Mouse (Mus musculus) limb, embryonic 12.5 days (tissue): ENCODE data around the gene Pgp. TPM values are rescaled to one million over a fixed set of nuclear protein-coding genes. Genes with fewer than 3 reads are reported as not detected.
"Not testable (repeated sequence)": the region's sequence is repeated elsewhere in the genome, so short reads cannot be mapped to it uniquely, and the experiment has no call there.

Source experiments
- ATAC-seq: fragments of 200-750 bp; cut with Nextera tagmentation; 2 replicates; pipeline ENCODE4 v1.8.0; 2017; ENCODE audit warnings: low read depth, moderate TSS enrichment; ENCODE audit not compliant: insufficient number of reproducible peaks, insufficient read depth, low FRiP score, low TSS enrichment
- H3K27ac ChIP-seq: fragments of 300-500 bp; sonication (generic); 2 replicates; pipeline ENCODE4 v1.5.1; 2016; ENCODE audit warnings: mild to moderate bottlenecking, moderate library complexity
- H3K27me3 ChIP-seq: fragments of 300-500 bp; sonication (generic); 2 replicates; pipeline ENCODE4 v1.6.1; 2016; ENCODE audit warnings: mild to moderate bottlenecking, moderate library complexity
- H3K36me3 ChIP-seq: fragments of 300-500 bp; sonication (generic); 2 replicates; pipeline ENCODE4 v1.6.1; 2016; ENCODE audit warnings: mild to moderate bottlenecking, moderate library complexity
- H3K4me1 ChIP-seq: fragments of 300-500 bp; sonication (generic); replicated peaks from 2 replicates; pipeline ENCODE4 v1.6.1; 2016
- H3K4me2 ChIP-seq: fragments of 300-500 bp; sonication (generic); 2 replicates; pipeline ENCODE4 v1.6.1; 2016; ENCODE audit warnings: mild to moderate bottlenecking, moderate library complexity
- H3K4me3 ChIP-seq: fragments of 300-500 bp; sonication (generic); replicated peaks from 2 replicates; pipeline ENCODE4 v1.5.1; 2016; ENCODE audit warnings: mild to moderate bottlenecking
- H3K9ac ChIP-seq: fragments of 300-500 bp; sonication (generic); replicated peaks from 2 replicates; pipeline ENCODE4 v1.6.1; 2016; ENCODE audit warnings: mild to moderate bottlenecking, moderate library complexity
- H3K9me3 ChIP-seq: fragments of 300-500 bp; sonication (generic); 2 replicates; pipeline ENCODE4 v1.6.1; 2016; ENCODE audit warnings: mild to moderate bottlenecking, moderate library complexity
- WGBS: fragments of 180-500 bp; shearing (Covaris S2); methylation state at CpG from one replicate; pipeline ENCODE4 v1.1.7; 2016; 5-methylcytosine and 5-hydroxymethylcytosine counted together
- polyA plus RNA-seq: library from polyadenylated mRNA; unstranded; fragments of >200 nt; fragmentation: Nextera tagmentation; extraction: Ambion mirVana; gene quantifications from 2 replicates; pipeline ENCODE4 v1.2.1, GENCODE M21; 2016

Pgp gene
- 54.9 and 56.6 TPM in 2 replicates for polyA plus RNA-seq

DNA sequence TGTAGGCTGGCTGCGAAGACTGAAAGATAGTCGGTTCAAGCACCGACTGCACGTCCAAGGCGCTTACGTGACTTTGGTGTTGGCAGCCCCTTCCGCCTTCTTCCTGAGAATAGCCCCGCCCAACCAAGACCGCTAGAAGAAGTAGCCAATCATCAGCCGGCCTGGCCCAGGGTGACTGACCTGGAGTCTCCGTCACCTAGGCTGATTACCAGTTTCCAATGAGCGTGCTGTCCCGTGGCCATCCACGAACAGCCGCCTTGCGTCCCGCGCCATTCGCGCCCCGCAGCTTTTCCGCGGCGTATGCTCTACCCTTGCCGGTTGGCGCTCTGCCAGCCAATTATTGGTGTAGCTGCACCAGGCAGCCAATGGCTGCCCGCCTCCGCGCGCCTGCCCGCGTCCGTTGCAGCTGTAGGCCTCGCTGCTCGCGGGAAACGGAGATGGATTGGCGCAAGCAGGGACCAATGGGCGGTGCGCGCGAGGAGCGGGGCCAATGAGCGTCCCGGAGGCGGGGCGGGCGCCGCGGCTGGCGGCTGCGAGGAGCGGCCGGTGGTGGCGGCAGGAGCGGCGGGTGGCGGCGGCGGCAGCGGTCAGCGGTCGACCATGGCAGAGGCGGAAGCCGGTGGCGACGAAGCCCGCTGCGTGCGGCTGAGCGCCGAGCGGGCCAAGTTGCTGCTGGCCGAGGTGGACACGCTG, at the start of gene Pgp, which contains the start of gene E4f1:
Gene Pgp, plus strand, starts transcription at position 483 of the 693 bp plus-strand sequence.
Gene E4f1, minus strand, starts transcription at position 404 of the 693 bp plus-strand sequence.
- WGBS: under 1% methylated on average over 57 of the region's 75 CpGs
- Histone ChIP-seq H3K4me3 (peak within 1 kb of the TSS; percentile 87), H3K4me1 (peaks cover 35% of the 10 kb centered on the region), H3K27me3 (no peaks in the 10 kb centered on the region), H3K27ac (peak within 1 kb of the TSS; percentile 78), H3K36me3 (peaks cover 27% of the 10 kb centered on the region), H3K9ac (peak within 1 kb of the TSS; percentile 87), H3K4me2 (peak within 1 kb of the TSS; percentile 98), H3K9me3 (no peaks in the 10 kb centered on the region)
- peak; percentile 97 for ATAC-seq

DNA sequence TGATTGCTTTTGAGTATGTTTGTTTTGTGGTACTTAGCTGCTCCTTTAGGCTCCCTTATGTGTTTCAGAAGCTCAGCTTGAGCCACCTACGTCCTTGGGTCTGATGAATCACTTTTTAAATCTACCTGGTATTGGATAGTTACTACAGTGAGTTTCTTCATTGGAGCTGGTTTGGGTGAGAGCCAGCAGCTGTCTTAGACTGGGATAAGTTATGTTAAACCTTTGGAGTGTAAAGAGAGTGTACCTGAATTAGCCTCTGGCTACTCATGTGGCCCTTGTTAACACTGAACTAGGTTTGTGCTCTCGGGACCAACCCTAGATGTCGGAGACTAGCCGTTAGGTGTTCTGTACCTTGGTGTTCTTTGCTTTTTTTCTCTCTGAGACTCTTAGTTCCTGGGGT, 47.1 kb upstream of the Pgp start:
- Histone ChIP-seq H3K4me2 (no peak overlapping the region), H3K4me1 (peaks cover 4% of the 10 kb centered on the region), H3K4me3 (no peak overlapping the region), H3K27me3 (no peaks in the 10 kb centered on the region), H3K36me3 (peaks cover 73% of the 10 kb centered on the region), H3K9ac (no peak overlapping the region), H3K27ac (no peak overlapping the region), H3K9me3 (no peaks in the 10 kb centered on the region)
- WGBS: 94% methylated on average over 4 of the region's 4 CpGs
- ATAC-seq: no peak

DNA sequence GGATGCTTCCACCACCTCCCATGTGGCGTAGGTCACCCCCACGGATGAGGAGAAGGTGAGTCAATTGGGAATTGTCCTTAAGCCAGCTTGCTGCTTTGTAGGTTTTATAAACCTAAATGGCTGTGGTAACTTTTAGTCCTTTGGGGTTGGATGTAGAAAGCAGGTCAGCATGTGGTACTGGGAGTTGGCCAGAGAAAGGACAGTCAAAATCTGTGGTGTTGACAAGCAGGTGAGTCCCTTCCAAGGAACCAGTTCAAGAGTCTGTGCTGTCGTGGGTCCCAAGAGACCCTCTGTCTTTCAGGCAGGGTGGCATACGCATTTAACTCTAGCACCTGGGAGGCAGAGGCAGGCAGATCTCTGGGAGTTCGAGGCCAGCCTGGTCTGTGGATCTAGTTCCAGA, 45.7 kb upstream of the Pgp start:
- peaks cover 8% of the 10 kb centered on the region for H3K4me1 ChIP-seq
- WGBS: 95% methylated on average over 5 of the region's 5 CpGs
- no peaks in the 10 kb centered on the region for H3K27me3 ChIP-seq
- H3K9me3 ChIP-seq: no peaks in the 10 kb centered on the region
- H3K36me3 ChIP-seq: peaks cover 59% of the 10 kb centered on the region
- no peak overlapping the region for H3K4me2 ChIP-seq
- no peak for ATAC-seq
- no peak overlapping the region for H3K4me3 ChIP-seq
- no peak overlapping the region for H3K9ac ChIP-seq
- no peak overlapping the region for H3K27ac ChIP-seq

DNA sequence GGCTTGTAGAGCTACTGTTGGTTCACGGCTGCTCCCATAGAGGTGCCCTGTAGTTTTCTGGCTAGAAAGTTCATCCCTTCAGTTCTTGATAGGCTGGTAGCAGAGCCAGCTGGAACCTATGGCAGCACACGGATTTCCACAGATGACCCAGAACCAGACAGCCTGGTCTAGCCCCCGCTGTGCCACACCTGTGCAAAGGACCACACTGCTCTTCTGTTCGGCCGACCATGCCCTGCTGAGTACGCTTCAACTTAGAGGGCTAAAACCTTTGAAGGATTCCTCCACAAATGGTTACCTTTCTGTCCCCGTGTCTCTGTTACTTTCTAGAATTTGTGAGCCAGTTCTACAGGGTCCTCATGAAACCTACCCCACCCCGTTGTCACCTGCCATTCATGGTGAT, 44.9 kb upstream of the Pgp start:
- not testable (repeated sequence) for ATAC-seq, H3K9ac ChIP-seq, H3K9me3 ChIP-seq, H3K27me3 ChIP-seq, H3K27ac ChIP-seq, H3K4me2 ChIP-seq, H3K4me3 ChIP-seq
- H3K4me1 ChIP-seq: peaks cover 13% of the 10 kb centered on the region
- 94% methylated on average over 6 of the region's 8 CpGs for WGBS
- peaks cover 50% of the 10 kb centered on the region for H3K36me3 ChIP-seq

DNA sequence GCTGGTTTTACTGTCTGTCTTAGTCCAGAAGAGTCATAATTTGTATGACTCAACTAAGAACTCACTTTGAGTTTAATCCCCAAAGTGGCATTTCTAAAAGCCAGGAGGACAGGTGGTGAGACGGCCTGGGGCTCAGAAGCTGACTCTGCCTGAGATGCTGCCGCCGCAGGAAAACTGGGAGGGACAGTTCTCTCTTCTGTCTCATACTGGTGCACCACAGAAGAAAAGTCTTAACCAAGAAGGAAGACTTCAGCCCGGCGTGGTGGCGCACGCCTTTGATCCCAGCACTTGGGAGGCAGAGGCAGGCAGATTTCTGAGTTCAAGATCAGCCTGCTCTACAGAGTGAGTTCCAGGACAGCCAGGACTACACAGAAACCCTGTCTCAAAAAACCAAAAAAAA, 44.3 kb upstream of the Pgp start:
- Histone ChIP-seq H3K9me3 (no peaks in the 10 kb centered on the region), H3K4me2 (no peak overlapping the region), H3K27ac (peak overlapping the region; percentile 98), H3K4me1 (peaks cover 19% of the 10 kb centered on the region), H3K27me3 (no peaks in the 10 kb centered on the region), H3K36me3 (peaks cover 45% of the 10 kb centered on the region), H3K9ac (no peak overlapping the region), H3K4me3 (no peak overlapping the region)
- WGBS: 88% methylated on average over 7 of the region's 7 CpGs
- ATAC-seq: no peak

DNA sequence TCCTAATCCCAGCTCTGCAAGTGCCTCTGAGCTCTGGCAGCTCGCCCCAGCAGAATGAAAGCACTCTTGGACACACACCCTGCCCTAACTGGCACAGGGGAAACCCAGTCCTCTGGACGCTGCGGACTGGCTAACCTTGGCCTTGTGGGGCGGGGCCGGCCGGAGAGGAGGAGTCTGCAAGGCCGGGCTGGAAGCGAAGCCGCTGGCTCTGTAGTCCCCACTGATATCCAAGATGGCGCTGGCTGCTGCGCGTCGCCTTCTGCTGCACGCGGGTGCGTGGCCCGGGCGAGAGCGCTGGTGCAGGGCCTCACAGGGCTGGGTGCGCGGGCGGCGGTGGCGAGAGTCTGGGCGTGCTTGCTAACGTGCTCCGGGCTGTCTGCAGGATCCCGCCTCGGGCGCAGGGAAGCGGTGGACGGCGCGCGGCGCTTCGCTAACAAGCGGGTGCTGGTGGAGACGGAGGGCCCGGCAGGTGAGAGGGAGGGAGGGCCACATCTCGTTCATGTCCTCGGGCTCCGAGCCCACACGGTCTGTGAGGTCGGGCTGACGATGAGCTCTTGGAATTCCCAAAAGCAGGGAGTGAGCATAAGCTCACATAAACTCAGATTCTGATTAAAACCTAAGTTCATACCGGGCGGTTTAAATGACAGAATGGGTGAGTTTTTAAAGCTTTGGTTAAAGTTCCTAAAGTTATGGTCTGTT, 43.6 kb upstream of the Pgp start, which contains the start of gene Eci1:
Gene Eci1, plus strand, starts transcription at position 171 of the 699 bp plus-strand sequence.
- Histone ChIP-seq H3K4me2 (peak within 1 kb of the TSS; percentile 65), H3K27me3 (no peaks in the 10 kb centered on the region), H3K4me1 (peaks cover 20% of the 10 kb centered on the region), H3K9me3 (no peaks in the 10 kb centered on the region), H3K27ac (peak within 1 kb of the TSS; percentile 98), H3K4me3 (peak within 1 kb of the TSS; percentile 71), H3K36me3 (peaks cover 38% of the 10 kb centered on the region), H3K9ac (peak within 1 kb of the TSS; percentile 93)
- ATAC-seq: peak; percentile 94
- WGBS: under 1% methylated on average over 48 of the region's 48 CpGs

DNA sequence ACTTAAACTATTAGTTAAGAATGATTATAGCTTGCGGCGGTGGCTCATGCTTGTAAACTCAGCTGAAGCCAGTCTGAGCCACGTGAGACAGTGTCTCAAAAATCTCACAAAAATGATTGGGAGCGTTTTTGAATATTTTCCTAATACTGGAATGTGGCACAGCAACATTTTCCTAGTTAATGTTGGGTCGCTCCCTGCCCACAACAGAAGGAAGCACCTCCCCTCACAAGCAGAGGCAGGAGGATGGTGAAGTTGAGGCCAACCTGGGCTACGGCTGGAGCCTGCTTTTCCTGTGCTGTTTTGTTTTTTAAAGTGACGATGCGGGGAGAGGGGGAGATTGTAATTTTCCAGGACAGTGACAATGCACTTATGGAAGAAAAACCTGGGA, 43.0 kb upstream of the Pgp start:
- 7% methylated on average over 8 of the region's 8 CpGs for WGBS
- no peak for ATAC-seq
- H3K36me3 ChIP-seq: peaks cover 32% of the 10 kb centered on the region
- H3K27me3 ChIP-seq: no peaks in the 10 kb centered on the region
- H3K9ac ChIP-seq: peak overlapping the region; percentile 93
- H3K9me3 ChIP-seq: no peaks in the 10 kb centered on the region
- peak overlapping the region; percentile 71 for H3K4me3 ChIP-seq
- peak overlapping the region; percentile 98 for H3K27ac ChIP-seq
- peaks cover 20% of the 10 kb centered on the region for H3K4me1 ChIP-seq
- H3K4me2 ChIP-seq: peak overlapping the region; percentile 65

DNA sequence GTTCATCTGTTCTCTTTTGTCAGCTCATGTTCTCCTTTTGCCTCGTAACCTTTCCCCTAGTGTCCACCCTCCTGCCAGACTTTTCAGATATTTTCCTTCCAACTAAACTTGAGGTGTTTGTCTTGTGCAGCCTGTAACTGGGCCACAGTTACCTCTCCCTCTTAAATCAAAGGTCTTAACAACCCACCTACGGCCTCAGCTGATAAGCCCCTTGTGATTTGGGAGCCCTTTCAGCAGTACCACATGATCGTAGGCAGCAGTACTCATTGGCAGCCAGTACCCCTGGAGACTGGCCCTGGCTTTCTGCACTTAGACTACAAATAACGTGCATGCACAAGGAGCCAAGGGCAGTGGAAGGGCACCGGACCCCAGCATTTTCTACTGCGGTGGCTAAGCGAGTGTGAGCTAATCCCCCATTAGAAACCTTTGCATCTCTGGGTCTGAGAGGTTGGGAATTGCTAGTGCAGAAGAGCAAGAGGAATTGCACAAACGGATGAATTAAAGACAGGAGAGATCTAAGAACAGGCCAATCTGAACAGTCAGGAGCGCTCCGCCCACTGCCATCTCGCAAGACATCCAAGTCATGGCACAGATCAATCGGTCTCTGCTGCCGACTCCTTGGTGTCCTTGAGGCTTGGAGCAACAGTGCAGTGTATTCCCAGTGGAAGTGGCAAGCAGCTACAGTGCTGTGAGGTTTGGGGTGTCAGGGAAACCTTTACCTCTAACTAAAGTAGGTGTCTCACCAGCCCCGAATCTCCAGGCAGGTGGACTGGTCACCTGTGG, 40.8 kb upstream of the Pgp start:
- Histone ChIP-seq H3K9ac (no peak overlapping the region), H3K27ac (no peak overlapping the region), H3K27me3 (no peaks in the 10 kb centered on the region), H3K36me3 (peaks cover 27% of the 10 kb centered on the region), H3K4me3 (no peak overlapping the region), H3K4me2 (no peak overlapping the region), H3K4me1 (peaks cover 20% of the 10 kb centered on the region), H3K9me3 (no peaks in the 10 kb centered on the region)
- ATAC-seq: no peak
- WGBS: 82% methylated on average over 14 of the region's 14 CpGs

DNA sequence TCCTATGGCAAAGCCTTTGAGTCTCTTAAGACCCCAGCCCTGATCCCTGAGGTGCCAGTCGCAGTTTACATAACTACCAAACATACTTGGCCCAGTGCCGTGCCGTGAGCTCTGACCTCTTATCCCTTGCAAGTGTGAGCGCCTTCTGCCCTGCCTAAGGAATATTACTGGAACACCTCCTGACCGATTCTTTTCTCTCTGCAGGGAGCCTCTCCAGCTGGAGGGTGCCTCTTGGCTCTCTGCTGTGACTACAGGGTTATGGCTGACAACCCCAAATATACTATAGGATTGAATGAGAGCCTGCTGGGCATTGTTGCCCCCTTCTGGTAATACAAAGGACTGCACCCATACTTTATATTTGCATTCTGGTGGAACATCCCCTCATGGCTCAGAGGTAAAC, 33.2 kb upstream of the Pgp start:
- 79% methylated on average over 5 of the region's 5 CpGs for WGBS
- H3K36me3 ChIP-seq: peaks cover 92% of the 10 kb centered on the region
- H3K4me3 ChIP-seq: no peak overlapping the region
- H3K9me3 ChIP-seq: no peaks in the 10 kb centered on the region
- H3K27ac ChIP-seq: no peak overlapping the region
- no peaks in the 10 kb centered on the region for H3K27me3 ChIP-seq
- ATAC-seq: peak; percentile 67; the same call in 1 of the 2 replicates
- no peak overlapping the region for H3K9ac ChIP-seq
- H3K4me2 ChIP-seq: no peak overlapping the region
- no peaks in the 10 kb centered on the region for H3K4me1 ChIP-seq

DNA sequence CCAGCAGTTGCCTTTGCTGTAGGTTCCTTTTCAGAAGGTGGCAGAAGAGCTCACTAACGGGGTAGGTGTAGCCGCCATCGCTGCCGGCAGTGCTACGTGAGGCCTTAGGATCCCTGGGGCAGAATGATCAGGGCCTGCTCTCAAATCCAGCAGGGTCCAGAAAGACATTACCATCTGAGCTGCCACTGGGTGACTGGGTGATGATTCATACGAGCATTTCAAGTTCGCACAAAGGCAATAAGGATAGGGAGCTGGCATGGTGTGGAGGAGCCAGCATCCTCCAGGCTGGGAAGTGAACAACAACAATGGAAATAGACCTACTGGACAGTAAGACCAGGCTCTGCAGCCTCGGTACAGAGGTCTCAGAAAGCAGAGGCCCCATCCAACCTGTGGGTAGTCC, 29.8 kb upstream of the Pgp start:
- peaks cover 97% of the 10 kb centered on the region for H3K36me3 ChIP-seq
- H3K4me1 ChIP-seq: no peaks in the 10 kb centered on the region
- no peak overlapping the region for H3K4me2 ChIP-seq
- no peaks in the 10 kb centered on the region for H3K27me3 ChIP-seq
- H3K4me3 ChIP-seq: no peak overlapping the region
- ATAC-seq: no peak
- 92% methylated on average over 8 of the region's 8 CpGs for WGBS
- no peaks in the 10 kb centered on the region for H3K9me3 ChIP-seq
- no peak overlapping the region for H3K9ac ChIP-seq
- H3K27ac ChIP-seq: no peak overlapping the region

DNA sequence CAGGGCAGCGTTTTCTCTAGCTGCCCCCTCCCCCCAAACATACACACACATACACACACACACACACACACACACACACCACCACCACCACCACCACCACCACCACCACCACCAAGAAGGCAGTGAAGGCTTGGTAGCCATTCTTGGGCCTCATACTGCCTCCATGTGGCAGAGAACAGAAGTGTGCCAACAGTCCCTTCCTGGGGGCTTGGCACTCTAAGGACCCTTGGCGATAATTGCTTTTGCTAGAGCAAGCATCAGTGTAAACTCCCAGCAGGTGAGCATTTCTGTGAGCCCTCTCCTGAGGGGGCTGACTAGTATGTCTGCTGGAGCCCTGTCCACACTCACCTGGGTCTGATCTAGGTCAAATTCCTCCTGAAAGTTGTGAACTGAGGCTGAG, 29.0 kb upstream of the Pgp start:
- H3K27me3 ChIP-seq: no peaks in the 10 kb centered on the region
- 54% methylated on average over 2 of the region's 2 CpGs for WGBS
- no peaks in the 10 kb centered on the region for H3K9me3 ChIP-seq
- ATAC-seq: no peak
- peaks cover 97% of the 10 kb centered on the region for H3K36me3 ChIP-seq
- H3K4me2 ChIP-seq: no peak overlapping the region
- no peak overlapping the region for H3K27ac ChIP-seq
- no peak overlapping the region for H3K4me3 ChIP-seq
- no peak overlapping the region for H3K9ac ChIP-seq
- H3K4me1 ChIP-seq: no peaks in the 10 kb centered on the region
